Mouse (Mus musculus) midbrain, embryonic 15.5 days (tissue): Measurements from ENCODE around the gene Tnxb. TPM values are rescaled to one million over a fixed set of nuclear protein-coding genes. Genes with fewer than 3 reads are reported as not detected.

Source experiments
- ATAC-seq: fragments of 200-750 bp; cut with Nextera tagmentation; replicated peaks from 2 replicates; pipeline ENCODE4 v1.8.0; 2017; ENCODE audit warnings: moderate TSS enrichment
- H3K27ac ChIP-seq: fragments of 300-500 bp; sonication (generic); 2 replicates; pipeline ENCODE4 v1.5.1; 2015; ENCODE audit warnings: mild to moderate bottlenecking, inconsistent platforms
- H3K27me3 ChIP-seq: fragments of 300-500 bp; sonication (generic); replicated peaks from 2 replicates; pipeline ENCODE4 v1.6.1; 2015; ENCODE audit warnings: inconsistent platforms
- H3K36me3 ChIP-seq: fragments of 300-500 bp; sonication (generic); replicated peaks from 2 replicates; pipeline ENCODE4 v1.6.1; 2015; ENCODE audit warnings: inconsistent platforms
- H3K4me1 ChIP-seq: fragments of 300-500 bp; sonication (generic); 2 replicates; pipeline ENCODE4 v1.6.1; 2015; ENCODE audit warnings: inconsistent platforms
- H3K4me2 ChIP-seq: fragments of 300-500 bp; sonication (generic); 2 replicates; pipeline ENCODE4 v1.6.1; 2015; ENCODE audit warnings: inconsistent platforms, mild to moderate bottlenecking, moderate library complexity
- H3K4me3 ChIP-seq: fragments of 300-500 bp; sonication (generic); 2 replicates; pipeline ENCODE4 v1.5.1; 2015; ENCODE audit warnings: mild to moderate bottlenecking, inconsistent platforms
- H3K9ac ChIP-seq: fragments of 300-500 bp; sonication (generic); 2 replicates; pipeline ENCODE4 v1.6.1; 2015; ENCODE audit warnings: mild to moderate bottlenecking, inconsistent platforms
- H3K9me3 ChIP-seq: fragments of 300-500 bp; sonication (generic); 2 replicates; pipeline ENCODE4 v1.6.1; 2016; ENCODE audit warnings: inconsistent platforms
- WGBS: fragments of 180-500 bp; shearing (Covaris S2); methylation state at CpG from one replicate; pipeline ENCODE4 v1.1.7; 2015; ENCODE audit warnings: mixed read lengths; 5-methylcytosine and 5-hydroxymethylcytosine counted together
- polyA plus RNA-seq: library from polyadenylated mRNA; unstranded; fragments of >200 nt; fragmentation: Nextera tagmentation; extraction: Ambion mirVana; gene quantifications from 2 replicates; pipeline ENCODE4 v1.2.1, GENCODE M21; 2015

Gene Tnxb
- polyA plus RNA-seq, 1 experiment from 2014 or later = 0.18 TPM

- 96% methylated on average over 13 of the region's 13 CpGs for WGBS
- Histone ChIP-seq H3K4me1 (no peaks in the 10 kb centered on the region), H3K4me2 (no peak overlapping the region), H3K9ac (no peak overlapping the region), H3K27ac (no peak overlapping the region), H3K27me3 (0 out of 2 replicates have a peak, but pooled peaks cover 5% of the 10 kb centered on the region), H3K36me3 (peaks cover 27% of the 10 kb centered on the region; the same call in 1 of the 2 replicates), H3K9me3 (no peaks in the 10 kb centered on the region), H3K4me3 (no peak overlapping the region)
- ATAC-seq = no peak
Measured at GRCm38 (mm10) chr17:34654392-34654791, 15.9 kb upstream of the Tnxb start.

GRCm38 (mm10) chr17:34655160-34655559, 15.2 kb upstream of the Tnxb start:
- 87% methylated on average over 7 of the region's 7 CpGs for WGBS
- Histone ChIP-seq H3K27ac (no peak overlapping the region), H3K4me3 (no peak overlapping the region), H3K4me1 (no peaks in the 10 kb centered on the region), H3K4me2 (no peak overlapping the region), H3K9ac (no peak overlapping the region), H3K9me3 (no peaks in the 10 kb centered on the region), H3K27me3 (peaks cover 9% of the 10 kb centered on the region), H3K36me3 (peaks cover 25% of the 10 kb centered on the region; the same call in 1 of the 2 replicates)
- ATAC-seq = no peak

GRCm38 (mm10) chr17:34655581-34655991, 14.7 kb upstream of the Tnxb start:
- no peak overlapping the region for H3K9ac ChIP-seq
- peaks cover 13% of the 10 kb centered on the region for H3K27me3 ChIP-seq
- peaks cover 21% of the 10 kb centered on the region; the same call in 1 of the 2 replicates for H3K36me3 ChIP-seq
- no peaks in the 10 kb centered on the region for H3K4me1 ChIP-seq
- H3K4me3 ChIP-seq = no peak overlapping the region
- no peaks in the 10 kb centered on the region for H3K9me3 ChIP-seq
- no peak overlapping the region for H3K27ac ChIP-seq
- H3K4me2 ChIP-seq = no peak overlapping the region
- peak; percentile 25; the same call in 1 of the 2 replicates for ATAC-seq
- 63% methylated on average over 4 of the region's 4 CpGs for WGBS

- H3K4me1 ChIP-seq = 0 out of 2 replicates have a peak, but pooled peaks cover 6% of the 10 kb centered on the region
- ATAC-seq = no peak
- no peaks in the 10 kb centered on the region for H3K9me3 ChIP-seq
- H3K4me3 ChIP-seq = no peak overlapping the region
- H3K4me2 ChIP-seq = no peak overlapping the region
- peaks cover 21% of the 10 kb centered on the region for H3K27me3 ChIP-seq
- peaks cover 13% of the 10 kb centered on the region; the same call in 1 of the 2 replicates for H3K36me3 ChIP-seq
- H3K27ac ChIP-seq = no peak overlapping the region
- 34% methylated on average over 8 of the region's 8 CpGs for WGBS
- no peak overlapping the region for H3K9ac ChIP-seq
Measured at GRCm38 (mm10) chr17:34656666-34657065, 13.7 kb upstream of the Tnxb start.

- no peaks in the 10 kb centered on the region for H3K9me3 ChIP-seq
- H3K36me3 ChIP-seq = peaks cover 13% of the 10 kb centered on the region; the same call in 1 of the 2 replicates
- H3K9ac ChIP-seq = no peak overlapping the region
- no peak overlapping the region for H3K4me2 ChIP-seq
- no peak overlapping the region for H3K4me3 ChIP-seq
- H3K27ac ChIP-seq = no peak overlapping the region
- peaks cover 22% of the 10 kb centered on the region for H3K27me3 ChIP-seq
- 43% methylated on average over 2 of the region's 2 CpGs for WGBS
- no peak for ATAC-seq
- H3K4me1 ChIP-seq = 0 out of 2 replicates have a peak, but pooled peaks cover 6% of the 10 kb centered on the region
Measured at GRCm38 (mm10) chr17:34657271-34657670, 13.1 kb upstream of the Tnxb start.

- Histone ChIP-seq H3K36me3 (peaks cover 4% of the 10 kb centered on the region; the same call in 1 of the 2 replicates), H3K9me3 (no peaks in the 10 kb centered on the region), H3K27me3 (peaks cover 28% of the 10 kb centered on the region), H3K9ac (no peak overlapping the region), H3K4me1 (0 out of 2 replicates have a peak, but pooled peaks cover 6% of the 10 kb centered on the region), H3K27ac (no peak overlapping the region), H3K4me3 (no peak overlapping the region), H3K4me2 (no peak overlapping the region)
- WGBS = 80% methylated on average over 2 of the region's 2 CpGs
- no peak for ATAC-seq
Measured at GRCm38 (mm10) chr17:34658145-34658544, 12.2 kb upstream of the Tnxb start.

GRCm38 (mm10) chr17:34658591-34658990, 11.7 kb upstream of the Tnxb start:
- H3K4me1 ChIP-seq = 0 out of 2 replicates have a peak, but pooled peaks cover 6% of the 10 kb centered on the region
- WGBS = 87% methylated on average over 3 of the region's 3 CpGs
- H3K9ac ChIP-seq = no peak overlapping the region
- no peak overlapping the region for H3K4me2 ChIP-seq
- ATAC-seq = no peak
- peaks cover 28% of the 10 kb centered on the region for H3K27me3 ChIP-seq
- H3K4me3 ChIP-seq = no peak overlapping the region
- H3K27ac ChIP-seq = no peak overlapping the region
- H3K9me3 ChIP-seq = no peaks in the 10 kb centered on the region
- H3K36me3 ChIP-seq = no peaks in the 10 kb centered on the region

GRCm38 (mm10) chr17:34659181-34659896, 11.0 kb upstream of the Tnxb start:
- H3K27me3 ChIP-seq = peaks cover 28% of the 10 kb centered on the region
- no peak overlapping the region for H3K4me3 ChIP-seq
- no peak overlapping the region for H3K4me2 ChIP-seq
- no peaks in the 10 kb centered on the region for H3K9me3 ChIP-seq
- 0 out of 2 replicates have a peak, but pooled peaks cover 6% of the 10 kb centered on the region for H3K4me1 ChIP-seq
- H3K36me3 ChIP-seq = no peaks in the 10 kb centered on the region
- WGBS = 76% methylated on average over 12 of the region's 12 CpGs
- no peak overlapping the region for H3K9ac ChIP-seq
- no peak overlapping the region for H3K27ac ChIP-seq
- ATAC-seq = no peak

- Histone ChIP-seq H3K4me2 (no peak overlapping the region), H3K27me3 (peaks cover 28% of the 10 kb centered on the region), H3K9ac (no peak overlapping the region), H3K27ac (no peak overlapping the region), H3K9me3 (no peaks in the 10 kb centered on the region), H3K36me3 (no peaks in the 10 kb centered on the region), H3K4me3 (no peak overlapping the region), H3K4me1 (0 out of 2 replicates have a peak, but pooled peaks cover 6% of the 10 kb centered on the region)
- ATAC-seq = no peak
- WGBS = 57% methylated on average over 3 of the region's 3 CpGs
Measured at GRCm38 (mm10) chr17:34659897-34660214, 10.5 kb upstream of the Tnxb start.

- H3K4me1 ChIP-seq = 0 out of 2 replicates have a peak, but pooled peaks cover 6% of the 10 kb centered on the region
- no peak overlapping the region for H3K27ac ChIP-seq
- H3K9me3 ChIP-seq = no peaks in the 10 kb centered on the region
- no peaks in the 10 kb centered on the region for H3K36me3 ChIP-seq
- H3K27me3 ChIP-seq = peaks cover 28% of the 10 kb centered on the region
- WGBS = 51% methylated on average over 11 of the region's 11 CpGs
- no peak for ATAC-seq
- no peak overlapping the region for H3K9ac ChIP-seq
- no peak overlapping the region for H3K4me3 ChIP-seq
- H3K4me2 ChIP-seq = no peak overlapping the region
Measured at GRCm38 (mm10) chr17:34660259-34660820, 10.0 kb upstream of the Tnxb start.

GRCm38 (mm10) chr17:34661121-34661591, 9.2 kb upstream of the Tnxb start:
- peaks cover 28% of the 10 kb centered on the region for H3K27me3 ChIP-seq
- no peak overlapping the region for H3K9ac ChIP-seq
- H3K27ac ChIP-seq = no peak overlapping the region
- 0 out of 2 replicates have a peak, but pooled peaks cover 6% of the 10 kb centered on the region for H3K4me1 ChIP-seq
- H3K4me2 ChIP-seq = peak overlapping the region; percentile 30
- 14% methylated on average over 19 of the region's 19 CpGs for WGBS
- no peak overlapping the region for H3K4me3 ChIP-seq
- no peak for ATAC-seq
- no peaks in the 10 kb centered on the region for H3K9me3 ChIP-seq
- no peaks in the 10 kb centered on the region for H3K36me3 ChIP-seq

GRCm38 (mm10) chr17:34662468-34662867, 7.9 kb upstream of the Tnxb start:
- Histone ChIP-seq H3K27ac (no peak overlapping the region), H3K36me3 (no peaks in the 10 kb centered on the region), H3K27me3 (peaks cover 28% of the 10 kb centered on the region), H3K9ac (no peak overlapping the region), H3K4me2 (no peak overlapping the region), H3K4me3 (no peak overlapping the region), H3K4me1 (0 out of 2 replicates have a peak, but pooled peaks cover 6% of the 10 kb centered on the region), H3K9me3 (no peaks in the 10 kb centered on the region)
- no peak for ATAC-seq
- WGBS = 88% methylated on average over 1 of the region's 1 CpGs
